ENCODE assay signal across 25 mouse cellular contexts in the genomic region with DNA sequence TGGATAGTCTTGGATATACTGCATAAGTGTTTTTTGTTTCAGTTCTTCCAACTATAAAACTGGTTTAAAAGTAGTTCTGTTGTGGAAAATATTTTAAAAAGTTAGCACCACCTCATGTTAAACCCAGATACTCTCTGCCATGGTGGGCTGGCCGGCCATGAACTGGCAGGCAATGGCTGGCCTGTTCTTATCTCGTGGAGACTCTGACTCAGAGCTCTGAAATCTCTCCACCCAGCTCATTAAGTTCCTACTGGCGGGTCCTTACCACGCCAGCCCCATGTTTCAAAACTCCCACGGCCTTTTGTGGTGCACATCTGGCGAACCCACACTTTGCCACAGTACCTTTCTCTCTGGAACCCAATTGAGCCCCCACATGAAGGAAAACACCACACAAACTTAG.
DNase-seq lines count a peak whose midpoint lies in the region; ATAC-seq lines count a peak whose summit lies in the region.
"Had no signal": no experiment of that assay in that cellular context is flagged by ENCODE, and none has a peak within 500 bp of the region (broad histone marks: within the 10 kb centered on the region; RNA-seq: fewer than 3 reads in every experiment).

No protein-coding gene starts in this region.

- no peak overlapping the region for H3K9ac ChIP-seq in heart, embryonic 12.5 days
- H3K9ac ChIP-seq: embryonic facial prominence, embryonic 12.5 days; heart, embryonic 13.5 days; limb, embryonic 15.5 days; liver, embryonic 15.5 days had no signal

- no peak for ATAC-seq in heart, embryonic 12.5 days (ENCODE audit: insufficient number of reproducible peaks, low FRiP score)
- no peak for ATAC-seq in megakaryocyte progenitor cell, adult 5-6 weeks (replicated peaks; ENCODE audit: poor library complexity)
- ATAC-seq: forebrain, embryonic 14.5 days; hindbrain, postnatal 0 days had no signal

- no peaks in the 10 kb centered on the region for H3K27me3 ChIP-seq in heart, embryonic 12.5 days (replicated peaks)
- H3K27me3 ChIP-seq: embryonic facial prominence, embryonic 12.5 days; heart, embryonic 13.5 days; limb, embryonic 15.5 days; liver, embryonic 15.5 days had no signal

- H3K4me2 ChIP-seq in heart, embryonic 12.5 days, result no peak overlapping the region
- H3K4me2 ChIP-seq: embryonic facial prominence, embryonic 12.5 days; heart, embryonic 13.5 days; limb, embryonic 15.5 days; liver, embryonic 15.5 days had no signal

- no peaks in the 10 kb centered on the region for H3K9me3 ChIP-seq in heart, embryonic 12.5 days (replicated peaks)
- H3K9me3 ChIP-seq: embryonic facial prominence, embryonic 12.5 days; hindbrain, embryonic 10.5 days; limb, embryonic 15.5 days; liver, embryonic 15.5 days; midbrain, embryonic 10.5 days had no signal

- peak; percentile 94 for DNase-seq in heart, adult 11 months
- DNase-seq in lung, postnatal 25 days (ENCODE audit: low spot score), result peak; percentile 1
- no peak for DNase-seq in lung, postnatal 10 days
- DNase-seq in 3T3-L1 (ENCODE audit: low read depth, low spot score), result peak; percentile 16
- DNase-seq in adrenal gland, postnatal 10 days, result peak; percentile 12
- no peak for DNase-seq in embryo, embryonic 11 days
- DNase-seq: B cell, adult 2 months; cerebellum, adult 9-11 months; gastrocnemius, postnatal 10 days; kidney, adult 18-20 months; lung, postnatal 14 days; right cerebral cortex, adult 18-20 months; thymus, postnatal 36 days had no signal

- H3K36me3 ChIP-seq in heart, embryonic 12.5 days, result no peaks in the 10 kb centered on the region
- H3K36me3 ChIP-seq: embryonic facial prominence, embryonic 12.5 days; heart, embryonic 13.5 days; hindbrain, embryonic 10.5 days; limb, embryonic 15.5 days; liver, embryonic 15.5 days; midbrain, embryonic 10.5 days had no signal

- H3K4me1 ChIP-seq in heart, embryonic 12.5 days (replicated peaks), result no peaks in the 10 kb centered on the region
- H3K4me1 ChIP-seq: embryonic facial prominence, embryonic 12.5 days; heart, embryonic 13.5 days; hindbrain, embryonic 10.5 days; limb, embryonic 15.5 days; liver, embryonic 15.5 days; midbrain, embryonic 10.5 days had no signal

- H3K27ac ChIP-seq in heart, embryonic 12.5 days (ENCODE audit: poor library complexity, severe bottlenecking), result no peak overlapping the region
- H3K27ac ChIP-seq: embryonic facial prominence, embryonic 12.5 days; heart, embryonic 13.5 days; hindbrain, embryonic 10.5 days; hindbrain, postnatal 0 days; kidney, postnatal 0 days; limb, embryonic 15.5 days; liver, embryonic 15.5 days; midbrain, embryonic 10.5 days had no signal

- WGBS in heart, embryonic 12.5 days, result 31% methylated on average over 6 of the region's 6 CpGs

- no peak overlapping the region for H3K4me3 ChIP-seq in heart, embryonic 12.5 days
- H3K4me3 ChIP-seq: embryonic facial prominence, embryonic 12.5 days; erythroblast, embryonic 14.5 days; heart, embryonic 13.5 days; hindbrain, embryonic 10.5 days; limb, embryonic 15.5 days; liver, embryonic 15.5 days; midbrain, embryonic 10.5 days had no signal

Comparison
In these comparisons a context has a peak if more than half of its experiments do, and no peak if none do; other contexts are left out.
1. DNase-seq: peak in heart, adult 11 months (single experiment), lung, postnatal 25 days (single experiment), 3T3-L1 (single experiment) and adrenal gland, postnatal 10 days (single experiment); none in lung, postnatal 10 days (single experiment) and embryo, embryonic 11 days (single experiment).